Mouse (Mus musculus): Measurements from ENCODE around the gene Tspyl4.
"Not testable (repeated sequence)": the region's sequence is repeated elsewhere in the genome, so short reads cannot be mapped to it uniquely, and the experiment has no call there.

The Tspyl4 gene

DNA sequence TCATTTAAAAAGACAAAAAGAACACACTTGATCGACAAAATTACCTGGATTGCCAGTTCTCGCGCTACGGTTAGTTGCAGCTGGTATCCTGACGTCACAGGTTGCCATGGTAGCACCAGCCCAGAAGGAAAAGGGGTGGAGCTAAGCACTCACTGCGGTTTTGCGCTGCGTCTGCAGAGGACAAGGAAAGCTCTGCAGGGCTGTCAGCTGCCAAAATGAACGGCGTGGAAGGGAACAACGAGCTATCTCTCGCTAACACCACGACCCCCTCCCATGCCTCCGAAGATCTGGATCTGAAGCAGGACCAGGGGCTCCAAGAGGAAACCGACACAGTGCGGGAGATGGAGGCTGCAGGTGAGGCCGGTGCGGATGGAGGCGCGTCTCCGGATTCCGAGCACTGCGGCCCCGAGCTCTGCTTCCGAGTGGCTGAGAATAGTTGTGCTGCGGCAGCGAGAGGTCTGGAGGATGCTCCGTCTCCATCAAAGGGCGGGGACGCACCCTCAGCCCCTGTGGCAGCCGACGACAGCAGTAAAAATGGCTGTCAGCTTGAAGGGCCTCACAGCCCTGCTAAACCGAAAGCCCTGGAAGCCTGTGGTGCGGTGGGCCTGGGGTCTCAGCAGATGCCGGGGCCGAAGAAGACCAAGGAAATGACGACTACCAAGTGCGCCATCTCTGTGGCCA, at the start of gene Tspyl4:
Gene Tspyl4, plus strand, starts transcription at position 144 of the 681 bp plus-strand sequence.
- DNase-seq: peak; percentile 95

DNA sequence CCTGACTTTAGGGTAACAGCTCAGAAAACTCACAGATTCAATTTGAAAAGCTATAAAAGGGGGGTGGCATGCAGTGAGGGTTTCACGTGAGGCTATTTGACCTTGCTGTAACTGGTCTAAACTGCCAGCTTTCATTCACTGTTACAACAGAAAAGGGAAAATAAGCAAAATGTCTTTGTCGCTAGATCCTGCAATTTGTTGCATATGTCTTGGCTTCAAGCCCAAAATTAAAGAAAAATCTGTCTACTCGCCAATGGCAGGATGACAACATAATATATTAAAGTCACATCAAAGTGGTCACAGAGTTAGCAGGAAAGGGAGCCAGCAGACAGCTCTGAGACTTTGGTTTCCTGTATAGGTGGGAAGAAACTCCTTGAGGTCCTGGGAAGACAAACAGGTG, 49.5 kb upstream of the Tspyl4 start:
- DNase-seq: no peak

DNA sequence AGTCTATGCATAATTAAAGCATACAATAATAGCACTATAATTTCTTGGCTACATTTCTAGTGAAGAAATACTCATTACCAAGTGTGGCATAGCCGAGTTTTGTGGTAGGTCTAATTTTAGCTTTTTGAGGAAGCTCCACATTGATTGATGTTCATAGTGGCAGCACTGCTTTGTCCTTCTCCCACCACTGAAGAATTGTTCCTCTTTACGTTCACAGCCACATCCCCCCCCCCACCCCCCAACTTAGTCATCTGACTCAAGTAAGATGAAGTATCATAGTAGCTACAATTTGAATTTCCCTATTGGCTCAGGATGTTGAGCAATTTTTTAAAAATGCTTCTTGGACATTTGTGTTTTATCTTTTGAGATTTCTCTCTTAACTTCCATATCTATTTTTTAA, 47.6 kb upstream of the Tspyl4 start:
- DNase-seq: no peak

DNA sequence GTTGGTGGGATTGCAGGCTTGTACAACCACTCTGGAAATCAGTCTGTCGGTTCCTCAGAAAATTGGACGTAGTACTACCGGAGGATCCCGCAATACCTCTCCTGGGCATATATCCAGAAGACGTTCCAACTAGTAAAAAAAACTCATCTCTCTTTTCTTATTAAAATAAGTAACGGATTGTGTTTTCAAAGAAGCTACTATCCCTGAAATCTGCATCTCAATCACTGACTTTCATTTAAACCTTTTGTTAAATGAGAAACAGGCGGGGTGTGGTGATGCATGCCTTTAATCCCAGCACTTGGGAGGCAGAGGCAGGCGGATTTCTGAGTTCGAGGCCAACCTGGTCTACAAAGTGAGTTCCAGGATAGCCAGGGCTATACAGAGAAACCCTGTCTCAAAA, 44.4 kb upstream of the Tspyl4 start:
- DNase-seq: not testable (repeated sequence)

DNA sequence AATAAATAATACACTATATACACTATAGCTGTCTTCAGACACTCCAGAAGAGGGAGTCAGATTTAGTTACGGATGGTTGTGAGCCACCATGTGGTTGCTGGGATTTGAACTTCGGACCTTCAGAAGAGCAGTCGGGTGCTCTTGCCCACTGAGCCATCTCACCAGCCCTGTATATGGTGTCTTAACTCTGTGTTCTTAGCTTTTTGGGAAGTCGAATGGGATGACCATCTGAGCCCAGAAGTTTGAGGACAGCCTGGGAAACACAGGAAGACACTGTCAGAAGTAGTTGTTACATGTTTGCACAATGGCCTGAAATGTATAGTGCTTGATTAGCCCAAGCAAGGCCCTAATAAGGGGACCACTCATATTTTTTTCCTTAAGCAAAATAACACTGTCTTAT, 32.1 kb upstream of the Tspyl4 start:
- DNase-seq: no peak

DNA sequence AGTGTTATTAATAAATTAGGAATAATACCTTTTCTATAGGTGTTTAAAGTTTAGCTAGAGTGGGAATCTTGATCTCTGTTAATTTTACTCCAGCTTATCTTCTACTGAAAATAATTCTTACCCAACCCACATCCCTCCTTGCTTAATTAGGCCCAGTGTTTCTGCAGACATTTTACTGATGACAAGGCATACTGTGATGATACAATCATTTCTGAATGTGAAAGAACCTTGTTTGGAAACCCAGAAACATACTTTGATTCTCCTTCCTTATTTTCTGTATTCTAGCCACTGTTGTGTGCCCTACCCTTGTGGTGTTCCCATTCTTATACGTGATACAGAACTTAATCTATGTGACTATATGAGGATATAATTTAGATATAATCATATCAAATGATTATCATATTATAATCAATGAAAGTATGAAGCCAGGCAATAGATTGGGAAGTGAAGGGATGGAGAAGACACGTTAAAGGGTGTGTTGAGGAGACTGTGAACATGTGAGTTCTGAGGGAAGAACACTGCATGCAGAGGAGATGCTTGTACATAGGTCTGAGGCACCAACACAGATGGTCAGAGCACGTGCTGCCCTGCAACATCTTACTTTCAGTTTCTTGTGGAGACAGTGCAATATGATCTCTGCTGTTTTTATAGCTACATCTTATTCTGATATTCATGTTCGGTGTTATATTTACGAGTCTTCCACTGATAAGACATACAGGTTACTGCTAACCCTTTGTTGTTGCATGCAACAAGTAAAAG, 29.8 kb upstream of the Tspyl4 start:
- no peak for DNase-seq

DNA sequence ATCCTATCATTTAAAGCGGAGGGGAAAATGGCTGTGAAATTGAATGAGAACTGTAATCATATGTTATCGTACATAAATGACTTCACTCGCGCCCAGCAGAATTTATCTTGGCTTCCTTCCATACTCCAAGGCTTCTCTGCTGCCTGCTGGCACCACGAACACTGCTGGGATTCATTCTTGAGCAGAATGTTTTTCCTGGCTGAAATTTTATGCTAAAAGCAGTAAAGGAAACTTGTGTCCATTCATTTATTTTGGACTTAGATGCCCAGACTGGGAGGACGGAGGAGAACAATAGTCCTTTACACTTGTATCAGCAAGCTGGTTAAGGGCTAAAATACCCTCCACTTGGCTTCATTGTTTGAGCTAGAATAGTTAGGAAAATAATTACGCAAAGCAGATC, 25.6 kb upstream of the Tspyl4 start:
- no peak for DNase-seq

DNA sequence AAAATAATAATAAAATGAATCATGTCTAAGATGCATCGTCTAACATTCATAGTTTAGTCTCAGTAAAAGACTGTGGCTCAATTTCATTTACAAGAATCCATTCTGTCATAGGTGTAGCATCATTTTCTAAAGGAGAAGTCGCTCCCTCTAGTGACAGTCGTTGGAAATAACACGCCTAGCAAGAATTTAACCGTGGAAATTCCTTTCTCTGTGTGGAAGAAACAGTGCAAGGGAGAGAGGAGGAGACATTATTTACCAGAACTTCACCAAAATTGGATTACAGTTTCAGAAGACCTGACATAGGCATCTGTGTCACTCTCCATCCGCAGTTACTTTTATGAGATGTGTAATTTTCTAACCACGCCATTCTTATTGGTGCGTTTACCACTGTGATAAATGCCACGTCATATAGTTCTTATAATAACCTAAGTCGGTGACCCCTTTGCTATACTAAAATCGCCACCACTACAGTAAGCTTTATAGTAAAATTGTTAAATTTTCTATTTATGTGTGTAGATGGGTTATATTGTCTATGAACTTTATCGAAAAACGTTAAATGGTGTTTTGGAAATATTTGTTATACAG, 16.6 kb upstream of the Tspyl4 start:
- DNase-seq: peak; percentile 62

DNA sequence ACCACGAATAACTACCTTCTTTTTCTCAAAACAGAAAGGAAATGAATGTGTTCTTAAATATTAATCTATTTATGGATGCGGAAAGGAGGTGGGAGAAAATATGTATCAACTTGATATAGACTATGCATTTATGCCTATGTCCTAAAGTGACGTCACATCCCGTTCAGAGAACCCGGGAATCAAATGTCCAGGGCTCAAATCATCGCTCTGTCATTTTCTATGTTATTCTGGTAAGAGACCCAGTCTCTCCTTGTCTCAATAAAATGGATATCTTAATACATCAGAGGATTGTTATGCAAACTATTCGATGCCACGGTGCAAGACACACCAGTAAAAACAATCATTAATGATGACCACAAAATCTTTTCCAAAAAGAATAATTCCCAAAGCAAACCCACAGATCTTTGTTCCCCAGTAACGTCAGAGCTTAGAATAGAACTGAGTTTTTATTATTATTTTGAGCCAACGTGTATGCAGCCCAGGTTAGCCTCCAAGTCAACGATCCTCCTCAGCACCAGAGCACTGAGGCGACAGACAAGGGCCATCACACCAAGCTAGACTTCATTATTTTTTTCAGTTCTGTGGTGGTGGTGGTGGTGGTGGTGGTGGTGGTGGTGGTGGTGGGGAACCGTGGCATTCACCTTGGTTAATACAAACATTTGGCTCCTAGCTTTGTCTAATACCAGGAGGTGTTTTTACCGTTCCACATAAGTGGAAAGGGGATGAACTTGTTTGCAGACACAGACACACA, 15.9 kb upstream of the Tspyl4 start:
- DNase-seq: peak; percentile 38

DNA sequence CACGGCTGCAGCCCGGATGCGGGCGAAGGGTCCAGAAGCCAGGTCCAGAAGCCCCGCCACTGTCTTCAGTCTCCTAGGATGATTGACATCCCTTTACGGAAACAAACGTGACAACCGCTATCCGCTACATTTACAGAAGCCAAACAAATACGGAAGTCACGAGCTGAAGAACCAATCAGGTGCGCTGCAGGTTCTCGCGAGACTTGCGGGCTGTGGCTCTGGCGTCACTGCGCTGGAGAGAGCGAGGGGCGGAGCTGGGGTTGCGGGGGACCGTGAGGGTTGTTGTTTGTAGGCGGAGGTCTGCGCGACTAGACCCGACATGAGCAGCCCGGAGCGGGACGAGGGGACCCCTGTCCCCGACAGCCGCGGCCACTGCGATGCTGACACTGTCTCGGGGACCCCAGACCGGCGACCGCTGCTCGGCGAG, 15.3 kb upstream of the Tspyl4 start, which contains the start of gene Tspyl1:
Gene Tspyl1, plus strand, starts transcription at position 229 of the 427 bp plus-strand sequence.
- DNase-seq: peak; percentile 97

DNA sequence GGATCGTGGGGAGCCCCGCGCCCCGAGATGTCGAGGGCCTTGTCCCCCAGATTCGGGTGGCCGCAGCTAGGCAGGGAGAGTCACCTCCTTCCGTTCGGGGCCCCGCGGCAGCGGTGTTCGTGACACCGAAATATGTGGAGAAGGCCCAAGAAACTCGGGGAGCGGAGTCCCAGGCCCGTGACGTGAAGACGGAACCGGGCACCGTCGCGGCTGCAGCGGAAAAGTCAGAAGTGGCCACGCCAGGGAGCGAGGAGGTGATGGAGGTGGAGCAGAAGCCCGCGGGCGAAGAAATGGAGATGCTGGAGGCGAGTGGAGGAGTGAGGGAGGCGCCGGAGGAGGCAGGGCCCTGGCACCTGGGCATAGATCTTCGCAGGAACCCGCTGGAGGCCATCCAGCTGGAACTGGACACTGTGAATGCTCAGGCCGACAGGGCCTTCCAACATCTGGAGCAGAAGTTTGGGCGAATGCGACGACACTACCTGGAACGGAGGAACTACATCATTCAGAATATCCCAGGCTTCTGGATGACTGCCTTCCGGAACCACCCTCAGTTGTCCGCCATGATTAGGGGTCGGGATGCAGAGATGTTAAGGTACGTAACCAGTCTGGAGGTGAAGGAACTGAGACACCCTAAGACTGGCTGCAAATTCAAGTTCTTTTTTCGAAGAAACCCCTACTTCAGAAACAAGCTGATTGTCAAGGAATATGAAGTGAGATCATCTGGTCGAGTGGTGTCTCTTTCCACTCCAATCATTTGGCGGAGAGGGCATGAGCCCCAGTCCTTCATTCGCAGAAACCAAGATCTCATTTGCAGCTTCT, 14.6 kb upstream of the Tspyl4 start:
- peak; percentile 75 for DNase-seq

DNA sequence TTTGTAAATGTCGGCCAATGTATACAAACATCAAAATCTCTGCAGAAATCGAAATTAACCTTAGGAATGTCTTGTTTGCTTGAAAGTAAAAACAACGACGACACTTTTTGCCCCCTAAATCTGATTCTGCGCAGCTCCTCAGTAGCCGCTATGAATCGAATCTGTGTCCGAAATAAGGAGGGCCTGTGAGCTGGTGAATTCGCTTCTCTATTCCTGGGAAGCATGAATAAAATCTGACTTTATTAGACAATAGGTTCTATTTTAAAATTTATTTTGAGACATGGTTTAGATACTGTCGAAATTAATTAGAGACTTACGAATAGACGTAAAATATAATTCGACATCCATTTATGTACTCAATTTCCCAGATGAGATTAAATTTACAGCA, 337 bp upstream of the Tspyl4 start:
- DNase-seq: no peak

DNA sequence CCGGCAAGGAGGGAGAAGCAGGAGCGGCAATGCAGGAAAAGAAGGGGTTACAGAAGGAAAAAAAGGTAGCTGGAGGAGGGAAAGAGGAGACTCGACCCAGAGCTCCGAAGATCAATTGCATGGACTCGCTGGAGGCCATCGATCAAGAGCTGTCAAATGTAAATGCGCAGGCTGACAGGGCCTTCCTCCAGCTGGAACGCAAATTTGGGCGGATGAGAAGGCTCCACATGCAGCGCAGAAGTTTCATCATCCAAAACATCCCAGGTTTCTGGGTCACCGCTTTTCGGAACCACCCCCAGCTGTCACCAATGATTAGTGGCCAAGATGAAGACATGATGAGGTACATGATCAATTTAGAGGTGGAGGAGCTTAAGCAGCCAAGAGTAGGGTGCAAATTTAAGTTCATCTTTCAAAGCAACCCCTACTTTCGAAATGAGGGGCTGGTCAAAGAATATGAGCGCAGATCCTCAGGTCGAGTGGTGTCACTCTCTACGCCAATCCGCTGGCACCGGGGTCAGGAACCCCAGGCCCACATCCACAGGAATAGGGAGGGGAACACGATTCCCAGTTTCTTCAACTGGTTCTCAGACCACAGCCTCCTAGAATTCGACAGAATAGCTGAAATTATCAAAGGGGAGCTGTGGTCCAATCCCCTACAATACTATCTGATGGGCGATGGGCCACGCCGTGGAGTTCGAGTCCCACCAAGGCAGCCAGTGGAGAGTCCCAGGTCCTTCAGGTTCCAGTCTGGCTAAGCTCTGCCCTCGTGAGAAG, 925 bp downstream of the Tspyl4 start:
- DNase-seq: peak; percentile 70

DNA sequence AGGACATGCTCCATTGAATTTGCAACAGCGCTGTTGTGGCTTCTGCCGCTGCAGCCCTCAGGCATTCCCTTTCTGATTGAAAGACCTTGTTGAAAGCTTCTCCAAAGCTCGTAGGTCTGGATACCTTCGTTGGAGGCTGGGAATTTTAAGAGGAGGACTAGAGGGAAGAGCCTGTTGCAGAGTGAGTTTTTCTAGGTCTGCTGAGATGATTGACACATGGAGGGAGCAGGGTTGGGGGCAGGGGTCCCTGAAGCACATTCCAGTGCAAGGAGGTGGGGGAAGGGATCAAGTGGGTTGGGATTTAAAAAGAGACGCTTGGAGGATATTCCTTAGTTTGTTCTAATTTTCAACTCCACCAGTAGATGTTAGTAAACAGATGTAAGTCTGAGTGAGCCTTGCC, 3.1 kb downstream of the Tspyl4 start:
- DNase-seq: no peak

DNA sequence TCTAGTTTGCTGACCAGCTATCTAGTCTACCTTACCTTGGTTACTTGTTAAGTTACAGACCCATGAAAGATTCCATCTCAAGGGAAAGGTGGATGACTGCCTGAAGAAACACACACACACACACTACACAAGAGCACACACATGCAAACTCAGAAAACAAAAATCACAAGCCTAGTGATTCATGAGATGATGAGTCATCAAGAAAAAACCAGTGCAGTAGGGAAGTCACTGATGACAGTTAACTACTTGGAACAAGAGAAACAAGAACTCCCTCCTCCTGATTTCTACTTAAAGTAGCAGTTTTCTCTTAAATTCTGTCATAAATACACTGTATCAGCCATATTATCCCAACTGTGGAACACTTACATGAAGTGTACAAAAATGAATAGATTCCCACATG, 9.8 kb downstream of the Tspyl4 start:
- DNase-seq: no peak

DNA sequence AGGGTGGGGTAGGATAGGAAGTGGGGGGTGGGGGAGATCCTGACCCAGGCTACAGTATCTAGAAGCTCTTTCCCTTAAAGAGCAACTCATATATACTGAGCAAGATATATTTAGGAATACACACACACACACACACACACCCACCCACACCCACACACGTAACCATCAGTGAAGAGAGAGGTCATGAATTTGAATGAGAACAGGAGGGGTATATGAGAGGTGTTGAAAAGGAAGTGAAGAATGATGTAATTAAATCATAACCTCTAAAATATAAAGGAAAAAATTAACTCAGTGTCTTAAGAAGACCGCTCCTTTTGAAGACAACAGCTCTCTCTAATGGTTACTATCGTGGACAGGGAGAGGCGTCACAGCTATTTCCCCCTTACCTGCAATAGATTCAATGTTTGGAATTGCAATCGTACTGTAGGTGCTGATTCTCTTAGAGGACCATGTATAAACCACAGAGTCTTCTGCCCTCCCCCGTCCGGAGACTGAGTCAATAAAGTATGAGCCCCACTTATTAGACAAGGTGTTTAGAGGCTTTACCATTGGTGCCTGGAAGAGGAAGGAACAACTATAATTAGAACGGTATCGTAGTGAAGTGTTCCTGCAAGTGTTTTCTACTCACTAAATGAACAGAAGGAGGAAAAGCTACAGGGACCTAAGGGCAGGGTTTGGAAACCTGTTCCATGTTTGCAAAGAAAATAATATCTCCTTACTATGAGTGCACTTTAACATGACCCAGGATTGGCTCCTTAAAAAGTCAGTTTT, 12.9 kb downstream of the Tspyl4 start:
- DNase-seq: no peak

DNA sequence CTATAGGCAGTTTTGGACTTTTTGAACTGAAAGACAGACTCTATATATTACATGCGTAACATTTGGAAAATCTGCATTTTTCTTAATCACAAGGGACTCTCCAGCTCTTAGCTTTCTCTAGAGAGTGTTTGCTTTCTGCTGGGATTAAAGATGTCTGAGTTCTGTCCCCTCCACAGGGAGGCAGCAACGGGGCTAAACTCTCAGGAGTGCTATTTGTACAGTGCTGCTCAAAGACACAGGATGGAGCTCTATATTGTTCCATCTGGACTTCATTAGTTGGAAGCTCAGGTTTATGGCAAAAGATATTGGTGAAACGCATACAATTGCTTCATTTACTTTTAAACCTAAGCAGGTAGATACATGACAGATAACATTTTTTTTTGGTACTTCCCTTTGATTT, 15.3 kb downstream of the Tspyl4 start:
- DNase-seq: no peak

DNA sequence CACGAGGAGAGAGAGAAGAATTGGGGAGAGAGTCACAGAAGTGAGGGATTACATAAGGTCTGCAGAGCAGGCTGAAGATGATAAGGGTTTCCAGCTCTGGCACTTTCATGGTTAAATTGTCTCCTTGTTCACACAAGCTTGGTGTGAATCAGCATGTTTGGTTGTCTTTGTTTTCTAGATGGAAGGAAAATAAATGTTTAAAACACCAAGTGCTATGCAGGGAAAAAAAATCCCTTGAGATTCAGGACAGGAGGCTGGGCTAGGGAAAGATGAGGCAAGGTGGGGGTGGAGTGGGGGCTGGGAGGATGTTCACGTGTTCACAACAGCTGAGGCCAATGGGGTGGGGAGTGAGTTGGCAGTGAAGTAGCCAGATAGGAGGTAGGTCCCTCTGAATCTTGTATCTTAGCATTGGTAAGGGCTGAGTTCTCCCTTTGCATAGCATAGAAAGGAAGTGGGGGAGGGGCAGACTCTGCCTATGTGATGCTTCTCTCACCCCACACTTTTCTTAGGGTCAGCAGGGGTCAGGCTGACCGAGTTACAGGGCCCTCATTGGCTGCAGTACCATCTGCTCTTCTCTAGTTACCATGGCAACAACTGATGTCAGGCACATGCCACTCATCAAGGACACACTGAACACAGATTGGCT, 19.5 kb downstream of the Tspyl4 start:
- peak; percentile 93 for DNase-seq

DNA sequence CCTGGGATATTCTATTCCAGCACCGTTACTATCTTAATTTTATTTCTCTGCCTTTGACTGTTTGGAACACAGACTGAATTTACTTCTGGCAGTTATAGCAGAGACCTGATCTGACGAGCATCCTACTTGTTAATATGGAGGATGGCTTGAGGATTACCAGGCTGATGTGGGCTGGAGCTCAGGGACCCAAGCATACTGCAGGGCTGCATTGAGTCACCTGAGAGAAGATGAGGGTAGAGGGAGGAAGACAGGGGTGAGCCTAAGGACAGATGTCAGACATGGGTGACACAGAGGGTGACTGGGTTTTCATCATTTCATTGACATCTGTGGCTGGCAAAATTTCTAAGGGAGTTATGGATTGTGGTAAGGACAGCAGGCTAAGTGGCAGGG, 20.0 kb downstream of the Tspyl4 start:
- DNase-seq: no peak

DNA sequence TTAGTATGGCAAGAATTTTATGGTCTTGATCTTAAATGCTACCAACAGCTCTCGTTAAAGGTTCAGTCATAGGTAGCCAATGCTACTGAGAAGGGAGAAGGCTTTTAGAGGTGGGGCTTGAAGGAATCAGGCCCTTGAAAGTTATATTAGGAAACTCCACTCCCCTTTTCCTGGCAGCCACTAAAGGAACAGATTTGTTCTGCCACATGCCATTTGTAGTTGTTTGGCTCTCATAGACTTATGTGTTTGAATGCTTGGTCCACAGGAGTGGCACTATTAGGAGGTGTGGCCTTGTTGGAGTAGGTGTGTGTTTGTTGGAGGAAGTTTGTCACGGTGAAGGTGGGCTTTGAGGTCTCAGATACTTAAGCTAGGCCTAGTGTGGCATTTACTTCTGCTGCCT, 23.6 kb downstream of the Tspyl4 start:
- no peak for DNase-seq

All from cerebellum, adult 9-11 months (tissue).